Mouse (Mus musculus) B cell, adult 2 months (primary cell): ENCODE results near the gene Ncoa3.

ENCODE experiments used
- DNase-seq, 2 experiments: peaks; one replicate each; pipeline ENCODE4 v3.0.0; 2022

The Ncoa3 gene

DNA sequence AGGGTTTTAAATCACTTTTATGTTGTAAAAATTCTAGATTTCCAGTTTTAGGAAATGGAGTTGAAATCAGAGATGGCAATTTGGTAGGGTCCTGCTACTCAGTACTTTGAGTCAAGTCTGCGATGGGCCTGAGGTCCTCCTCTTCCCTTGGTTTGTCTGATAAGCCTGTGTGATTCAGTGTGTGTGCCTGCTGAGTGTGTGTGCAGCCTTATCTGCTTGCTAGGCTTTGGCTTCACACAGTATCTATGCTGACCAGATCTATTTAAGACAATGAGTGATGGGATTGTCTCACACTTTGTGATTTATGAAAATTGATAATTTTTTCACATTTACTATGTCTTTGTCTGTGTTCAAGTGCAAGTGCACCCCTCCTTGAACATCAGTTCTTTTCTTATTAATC, 50.1 kb downstream of the Ncoa3 start:
- DNase-seq = no peak

DNA sequence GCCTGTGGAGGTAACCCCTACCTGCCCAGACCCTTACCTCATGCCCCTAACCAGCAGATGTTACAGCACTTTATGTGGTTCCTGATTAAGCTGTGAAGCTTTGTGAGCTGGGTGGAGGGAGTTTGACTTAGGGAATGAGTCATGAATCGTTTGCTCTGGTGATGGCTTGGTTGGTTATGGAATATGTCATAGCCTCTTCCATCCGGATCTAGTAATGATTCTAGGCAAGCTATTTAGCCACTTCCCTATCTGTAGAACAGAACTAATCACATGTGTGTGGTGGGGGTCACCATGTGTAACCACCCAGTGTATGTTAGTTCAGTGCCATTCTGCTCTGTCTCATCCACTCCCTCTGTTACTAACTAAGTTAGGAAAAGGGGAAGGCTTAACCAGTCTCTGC, 52.6 kb downstream of the Ncoa3 start:
- peak; percentile 18 to 21 for DNase-seq

DNA sequence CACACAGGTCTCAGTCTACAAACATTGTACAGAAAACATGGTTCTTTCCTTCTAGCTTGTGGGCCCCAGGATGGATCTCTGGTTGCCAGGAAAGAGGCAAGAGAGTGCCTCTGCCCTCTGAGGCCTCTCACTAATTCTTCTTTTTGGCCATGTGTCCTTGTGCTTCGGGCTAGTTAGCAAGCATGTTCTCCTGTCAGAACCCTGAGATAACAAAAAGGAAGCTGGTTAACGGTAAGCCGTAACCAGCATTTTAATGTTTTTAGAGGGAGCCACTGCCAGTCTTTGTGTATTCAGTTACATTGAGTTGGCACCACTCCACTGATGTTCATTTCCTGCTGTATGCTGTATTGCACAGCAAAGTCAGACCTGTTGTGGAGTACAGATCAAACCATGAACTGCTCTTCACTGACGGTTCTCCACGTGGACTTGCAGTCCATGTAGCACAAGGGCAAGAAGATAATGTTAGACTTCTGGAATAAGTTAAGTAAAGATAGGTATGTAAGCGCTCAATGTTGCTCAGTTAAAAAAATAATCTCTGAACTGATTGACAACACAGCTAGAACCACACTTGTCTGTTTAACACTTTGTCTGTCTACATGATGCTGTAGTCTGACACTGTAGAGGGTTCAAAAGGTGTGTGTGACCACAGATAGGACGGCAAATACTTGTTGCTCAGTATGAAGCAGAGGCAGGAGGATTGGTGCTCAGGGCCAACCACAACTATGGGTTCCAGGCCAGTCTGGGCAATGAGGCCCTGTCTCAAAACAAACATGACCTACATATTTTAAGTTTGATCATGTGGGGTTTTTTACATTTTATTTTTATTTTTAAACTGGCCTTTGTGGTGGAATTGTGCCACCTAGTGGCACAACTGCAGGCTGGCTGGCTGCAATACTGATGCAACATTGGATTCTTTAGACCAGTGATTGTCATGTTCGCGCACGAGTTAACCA, 53.4 kb downstream of the Ncoa3 start:
- DNase-seq = peak; percentile 49 to 56

DNA sequence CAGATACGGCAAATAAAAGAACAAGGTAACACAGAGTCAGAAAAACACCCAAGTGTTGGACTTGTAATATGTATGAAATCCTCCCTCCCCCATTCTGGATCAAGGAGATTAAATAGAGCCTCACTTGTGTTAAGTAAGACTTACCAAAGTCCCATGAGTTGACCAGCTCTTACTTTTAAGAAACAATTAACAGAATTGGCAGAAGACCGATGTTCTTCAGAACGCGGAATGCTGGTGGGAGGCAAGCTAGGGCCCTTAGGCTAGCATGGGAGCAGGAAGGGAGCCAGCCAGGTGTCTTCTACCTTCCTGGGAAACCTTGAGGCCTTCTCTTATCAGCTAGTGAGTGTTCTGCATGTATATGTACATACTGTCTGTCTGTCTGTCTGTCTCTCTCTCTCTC, 55.5 kb downstream of the Ncoa3 start:
- DNase-seq = no peak

DNA sequence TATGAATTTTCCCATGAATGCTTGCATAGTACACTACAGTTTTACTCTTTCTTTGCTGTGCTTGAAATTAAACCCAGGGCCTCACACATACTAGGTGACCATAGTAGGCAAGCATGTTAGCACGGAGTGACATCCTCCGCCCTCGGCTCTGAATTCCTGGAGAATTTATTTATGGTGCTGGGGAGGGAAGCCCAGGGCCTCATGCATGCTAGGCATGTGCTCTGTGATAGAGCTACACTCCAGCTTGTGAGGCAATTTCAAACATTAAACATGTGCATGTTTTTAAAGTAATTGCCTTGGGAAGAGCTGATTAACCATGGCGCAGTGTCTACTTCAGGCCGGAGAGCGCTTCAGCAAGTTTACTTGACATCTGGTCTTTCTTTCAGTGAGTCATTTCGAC, 56.4 kb downstream of the Ncoa3 start:
- no peak for DNase-seq

DNA sequence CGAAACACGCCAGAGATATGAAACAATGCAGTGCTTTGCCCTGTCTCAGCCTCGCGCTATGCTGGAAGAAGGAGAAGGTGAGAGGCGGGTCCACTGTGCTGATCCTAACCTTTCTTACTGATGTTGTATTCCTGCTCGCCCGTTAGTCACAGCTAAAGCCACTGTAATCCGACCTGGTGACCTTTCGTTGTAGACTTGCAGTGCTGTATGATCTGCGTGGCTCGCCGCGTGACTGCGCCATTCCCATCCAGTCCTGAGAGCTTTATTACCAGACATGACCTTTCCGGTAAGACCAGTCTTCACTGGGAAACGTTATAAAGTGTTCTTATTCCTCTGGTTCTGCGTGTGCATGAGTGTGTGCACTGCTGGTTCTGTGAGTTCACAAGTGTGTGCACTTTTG, 59.0 kb downstream of the Ncoa3 start:
- DNase-seq = no peak

DNA sequence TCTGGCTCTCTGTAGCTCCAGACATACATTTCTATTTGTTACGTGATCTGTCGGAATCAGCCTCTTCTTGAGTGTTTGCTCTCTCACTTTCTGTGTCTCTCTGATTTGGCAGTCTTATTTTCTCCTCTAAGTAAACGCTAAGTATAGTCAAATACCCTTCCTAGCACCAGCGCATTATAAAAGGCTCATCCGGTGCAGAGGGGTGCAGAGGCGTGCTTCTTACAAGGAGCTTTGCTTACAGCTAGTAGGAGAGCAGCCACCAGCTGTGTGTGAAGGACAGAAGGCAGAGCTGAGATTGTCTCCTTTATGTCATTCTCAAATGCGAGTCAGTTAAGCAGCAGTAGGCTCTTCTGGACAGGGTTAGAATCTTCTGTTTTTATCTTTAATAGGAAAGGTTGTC, 59.5 kb downstream of the Ncoa3 start:
- no peak for DNase-seq

DNA sequence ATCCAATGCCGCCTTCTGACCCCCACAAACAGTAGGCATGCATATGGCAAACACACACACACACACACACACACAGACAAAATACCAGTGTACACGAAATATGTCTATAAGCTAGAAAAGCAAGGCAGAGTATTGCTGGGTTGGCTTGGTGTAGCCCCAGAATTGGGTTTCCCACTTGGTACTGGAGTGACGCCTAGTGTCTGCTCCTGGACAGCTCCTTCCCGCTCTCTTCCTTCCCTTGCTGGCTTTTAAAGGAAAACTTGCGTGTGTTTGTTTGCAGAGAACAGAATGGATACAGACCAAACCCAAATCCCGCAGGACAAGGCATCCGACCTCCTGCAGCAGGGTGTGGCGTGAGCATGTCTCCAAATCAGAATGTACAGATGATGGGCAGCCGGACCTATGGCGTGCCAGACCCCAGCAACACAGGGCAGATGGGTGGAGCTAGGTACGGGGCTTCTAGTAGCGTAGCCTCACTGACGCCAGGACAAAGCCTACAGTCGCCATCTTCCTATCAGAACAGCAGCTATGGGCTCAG, 61.6 kb downstream of the Ncoa3 start:
- DNase-seq = no peak

DNA sequence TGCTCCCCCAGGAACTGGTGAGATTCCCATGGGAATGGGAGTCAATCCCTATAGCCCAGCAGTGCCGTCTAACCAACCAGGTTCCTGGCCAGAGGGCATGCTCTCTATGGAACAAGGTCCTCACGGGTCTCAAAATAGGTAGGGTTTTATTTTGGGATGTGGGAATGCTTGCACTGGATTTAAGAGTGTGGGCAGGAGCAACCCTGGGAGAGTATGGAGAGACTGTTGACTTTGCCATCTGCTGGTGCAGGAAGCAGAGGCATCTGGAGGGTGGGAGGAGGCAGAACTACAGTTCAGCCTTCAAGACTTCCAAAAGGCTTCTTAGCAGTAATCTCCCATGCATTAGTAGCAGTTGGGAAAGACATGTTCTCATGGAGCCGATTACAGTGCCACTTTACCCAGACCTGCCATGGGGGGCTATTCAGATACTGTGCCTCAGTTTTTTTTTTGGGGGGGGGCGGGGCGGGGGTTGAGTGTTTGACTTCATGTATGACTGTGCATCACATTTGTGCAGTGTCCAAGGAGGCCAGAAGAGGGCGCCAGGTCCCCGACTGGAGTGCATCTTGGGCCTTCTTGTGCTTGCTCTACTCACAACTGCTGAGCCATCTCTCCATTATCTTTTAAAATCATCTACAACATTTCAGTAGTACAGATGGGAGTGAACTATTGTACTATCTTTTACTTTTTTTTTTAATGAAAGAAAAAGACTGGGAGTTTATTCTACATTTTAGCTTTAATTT, 67.4 kb downstream of the Ncoa3 start:
- DNase-seq = peak; percentile 70 to 75

DNA sequence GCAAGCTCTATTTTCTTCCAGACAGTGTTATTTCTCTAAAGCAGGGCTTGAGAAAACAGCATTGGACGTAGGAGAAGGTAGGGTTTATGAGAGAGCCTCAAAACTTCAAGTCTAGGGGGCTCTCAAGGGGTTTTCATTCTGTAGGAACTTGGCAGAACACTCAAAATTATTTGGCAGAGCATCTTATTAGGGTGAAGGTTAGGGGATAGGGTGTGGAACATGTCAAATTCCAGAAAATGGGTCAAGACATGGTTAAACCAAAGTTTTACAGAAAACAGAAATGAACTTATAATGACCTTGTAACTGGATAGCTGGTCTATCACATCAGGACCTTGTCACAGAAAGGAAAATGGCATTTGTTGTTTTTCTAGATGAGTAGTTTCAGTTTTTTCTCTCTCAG, 69.6 kb downstream of the Ncoa3 start:
- DNase-seq = no peak

DNA sequence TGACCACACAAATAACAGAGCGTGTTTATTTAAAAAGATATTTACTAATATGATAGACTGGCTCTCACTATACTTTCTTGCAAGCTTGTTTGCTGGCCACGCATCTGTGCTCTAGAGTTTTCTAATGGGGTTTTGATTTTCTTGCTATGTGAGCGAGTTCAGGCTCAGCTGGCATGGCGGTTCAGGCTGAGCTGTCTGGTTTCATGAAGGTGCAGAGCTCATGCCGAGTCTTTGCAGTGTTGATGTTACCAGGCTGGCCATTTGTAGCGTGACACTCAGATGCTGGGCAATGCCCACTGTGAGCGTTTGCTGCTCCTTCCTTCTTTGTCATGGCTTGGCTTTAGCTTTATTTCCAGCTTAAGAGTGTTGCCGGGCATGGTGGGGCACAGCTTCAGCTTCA, 70.0 kb downstream of the Ncoa3 start:
- DNase-seq = no peak

DNA sequence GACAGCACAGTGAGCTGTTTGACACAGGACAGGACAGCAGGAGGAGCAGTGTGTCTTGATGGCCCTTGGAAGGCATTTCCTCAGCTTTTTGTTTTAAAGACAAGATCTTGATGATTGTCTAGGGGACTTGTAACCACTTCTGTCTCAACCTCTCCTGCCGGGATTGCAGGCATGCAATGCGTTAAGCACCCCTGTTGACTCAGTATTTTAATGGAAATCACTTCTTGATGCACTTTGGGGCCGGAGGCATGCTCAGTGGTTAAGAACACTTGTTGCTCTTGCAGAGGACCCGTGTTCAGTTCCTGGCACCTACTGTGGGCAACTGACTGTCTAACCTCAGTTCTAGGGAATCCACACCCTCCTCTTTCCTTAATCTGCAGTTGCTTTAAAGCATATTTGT, 74.0 kb downstream of the Ncoa3 start:
- no peak for DNase-seq

DNA sequence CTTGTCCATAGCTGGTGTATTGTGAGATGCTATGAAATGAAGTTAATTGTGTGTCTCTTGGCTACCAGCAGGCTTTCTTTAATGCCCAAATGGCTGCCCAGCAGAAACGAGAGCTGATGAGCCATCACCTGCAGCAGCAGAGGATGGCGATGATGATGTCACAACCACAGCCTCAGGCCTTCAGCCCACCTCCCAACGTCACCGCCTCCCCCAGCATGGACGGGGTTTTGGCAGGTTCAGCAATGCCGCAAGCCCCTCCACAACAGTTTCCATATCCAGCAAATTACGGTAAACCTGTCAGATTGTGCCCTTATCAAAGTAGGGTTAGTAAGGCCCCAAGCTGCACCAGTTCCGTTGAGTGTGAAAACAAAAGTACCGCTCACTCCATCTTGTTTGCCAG, 75.8 kb downstream of the Ncoa3 start:
- no peak for DNase-seq

DNA sequence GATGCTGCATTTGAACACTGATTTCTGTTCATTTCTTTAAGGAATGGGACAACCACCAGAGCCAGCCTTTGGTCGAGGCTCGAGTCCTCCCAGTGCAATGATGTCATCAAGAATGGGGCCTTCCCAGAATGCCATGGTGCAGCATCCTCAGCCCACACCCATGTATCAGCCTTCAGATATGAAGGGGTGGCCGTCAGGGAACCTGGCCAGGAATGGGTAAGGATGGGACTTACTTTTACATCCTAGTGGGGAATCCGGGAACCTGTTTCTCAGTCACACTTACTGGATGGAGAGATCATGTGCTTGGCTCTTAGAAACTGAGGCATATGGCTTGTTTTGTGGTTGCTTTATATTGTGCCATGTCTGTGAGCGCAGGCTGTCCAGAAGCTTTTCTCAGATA, 76.7 kb downstream of the Ncoa3 start:
- DNase-seq = no peak

DNA sequence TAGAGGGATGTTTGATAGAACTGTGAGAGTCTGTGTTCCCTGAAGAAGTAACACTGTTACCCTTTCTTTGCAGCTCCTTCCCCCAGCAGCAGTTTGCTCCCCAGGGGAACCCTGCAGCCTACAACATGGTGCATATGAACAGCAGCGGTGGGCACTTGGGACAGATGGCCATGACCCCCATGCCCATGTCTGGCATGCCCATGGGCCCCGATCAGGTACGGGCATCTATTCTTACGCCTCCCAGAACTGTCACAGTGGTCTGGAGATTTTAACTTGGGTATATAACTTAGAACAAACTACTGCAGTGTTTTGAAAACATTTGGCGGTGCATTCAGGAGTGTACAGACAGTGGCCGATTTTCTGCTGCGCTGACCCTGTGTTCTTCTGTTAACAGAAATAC, 77.3 kb downstream of the Ncoa3 start:
- DNase-seq = no peak

DNA sequence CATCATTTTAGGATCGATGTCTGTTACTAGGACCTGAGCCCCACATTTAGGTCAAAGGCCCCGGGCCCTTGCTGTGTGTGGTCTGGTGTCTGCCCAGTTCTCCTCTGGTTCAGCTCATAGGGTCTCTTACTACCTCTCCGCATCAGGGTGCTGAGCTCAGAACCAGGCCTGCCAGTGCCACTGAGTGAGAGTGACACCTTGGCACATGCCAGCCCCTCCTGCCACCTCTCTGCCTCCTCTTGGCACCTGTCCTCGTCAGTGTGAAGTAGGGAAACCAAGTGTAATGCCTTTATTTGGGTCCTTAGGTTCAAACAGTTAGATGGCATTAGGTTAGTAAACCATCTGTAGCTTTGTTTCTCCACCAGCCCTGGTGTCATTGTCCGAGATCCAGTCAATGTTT, 79.0 kb downstream of the Ncoa3 start:
- DNase-seq = no peak

DNA sequence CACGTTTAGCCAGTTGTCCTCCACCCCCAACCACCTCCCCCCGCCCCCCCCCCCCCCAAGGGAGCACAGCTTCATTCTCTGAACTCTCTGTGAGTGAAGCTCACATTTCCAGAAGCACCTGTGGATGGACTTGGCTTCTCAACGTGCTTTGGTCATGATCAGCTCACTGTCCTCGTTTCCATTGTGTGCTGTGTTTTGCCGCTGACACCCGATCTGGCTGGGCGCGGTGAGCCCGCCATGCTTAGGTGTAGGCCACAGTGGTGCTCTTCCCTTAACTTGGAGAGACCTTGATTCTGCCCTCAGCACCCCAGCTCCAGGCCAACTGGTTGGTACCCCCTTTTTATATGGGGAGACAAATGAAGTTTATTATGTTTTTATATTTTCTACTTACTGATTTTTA, 79.5 kb downstream of the Ncoa3 start:
- DNase-seq = no peak

DNA sequence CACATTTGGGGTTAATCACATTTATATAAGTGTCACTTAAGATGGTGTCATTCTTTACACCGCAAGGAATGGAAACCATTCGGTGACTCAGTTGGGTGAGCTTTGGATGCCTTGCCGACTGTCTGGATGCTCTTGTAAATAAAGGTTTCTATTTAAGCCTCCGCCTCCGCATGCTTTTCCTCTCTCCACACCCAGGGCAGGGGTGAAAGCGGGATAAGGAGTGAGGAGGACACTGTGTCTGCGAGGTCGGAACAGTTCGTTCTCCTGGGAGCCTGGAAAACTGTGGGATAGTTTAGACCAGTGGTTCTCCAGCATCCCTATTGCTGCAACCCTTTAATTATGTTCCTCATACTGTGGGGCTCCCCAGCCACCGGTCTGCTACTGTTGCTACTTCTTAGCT, 80.6 kb downstream of the Ncoa3 start:
- no peak for DNase-seq

DNA sequence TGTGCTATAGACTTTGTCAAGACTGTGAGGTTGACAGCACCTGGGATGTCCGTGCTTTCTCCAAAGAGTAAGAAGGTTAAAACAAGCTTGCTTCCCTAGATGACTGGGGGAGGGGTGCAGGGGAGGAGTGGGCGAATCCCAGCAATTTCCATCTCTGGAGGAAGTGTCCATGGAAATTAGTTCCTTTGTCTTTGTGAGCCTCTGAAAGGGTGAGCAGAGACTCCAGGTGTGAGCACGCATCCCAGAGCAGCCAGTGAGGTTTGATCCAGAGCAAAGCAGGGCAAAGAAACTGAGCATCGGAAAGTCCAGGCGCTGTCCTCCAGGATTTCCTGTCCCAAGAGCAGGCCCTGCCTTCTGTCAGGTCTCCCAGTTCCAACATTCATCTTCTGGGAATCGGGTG, 81.9 kb downstream of the Ncoa3 start:
- no peak for DNase-seq

DNA sequence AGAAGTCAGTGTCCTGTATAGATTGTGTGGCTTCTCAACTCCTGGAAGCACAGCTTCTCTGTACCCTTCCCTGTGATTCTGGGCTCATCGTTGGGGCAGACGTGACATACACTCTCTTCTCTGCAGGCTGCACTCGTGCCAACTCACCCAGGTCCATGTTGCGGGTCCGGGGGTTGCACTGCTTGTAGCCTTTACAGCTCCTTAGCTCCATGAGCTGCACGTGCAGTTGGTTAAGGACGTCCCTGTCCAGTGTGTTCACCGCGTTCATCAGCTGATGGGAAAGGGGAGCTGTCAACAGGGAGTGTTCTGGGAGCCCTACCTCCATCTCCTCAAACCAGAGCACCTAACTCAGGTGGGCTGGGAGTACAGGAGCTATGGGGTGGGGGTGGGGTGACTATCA, 84.9 kb downstream of the Ncoa3 start:
- DNase-seq = no peak

DNA sequence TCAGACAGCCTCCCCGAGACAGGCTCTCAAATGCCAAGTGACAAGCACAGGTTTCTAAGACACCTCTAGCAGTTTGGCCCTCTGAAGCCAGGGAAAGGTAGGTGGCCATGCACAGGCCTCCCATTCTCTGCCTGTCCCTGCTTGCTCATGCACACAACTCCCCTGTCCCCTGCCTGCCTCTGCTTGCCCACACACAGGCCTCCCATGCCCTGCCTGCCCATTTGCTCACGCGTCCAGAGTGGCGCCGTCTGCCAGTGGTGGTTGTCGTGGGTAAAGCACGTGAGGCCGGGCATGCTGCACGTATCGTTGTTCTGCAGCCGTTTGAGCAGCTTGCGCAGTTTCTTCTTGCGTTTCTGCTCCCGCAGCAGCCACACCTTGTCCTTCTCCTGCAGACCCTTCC, 86.8 kb downstream of the Ncoa3 start:
- no peak for DNase-seq

DNA sequence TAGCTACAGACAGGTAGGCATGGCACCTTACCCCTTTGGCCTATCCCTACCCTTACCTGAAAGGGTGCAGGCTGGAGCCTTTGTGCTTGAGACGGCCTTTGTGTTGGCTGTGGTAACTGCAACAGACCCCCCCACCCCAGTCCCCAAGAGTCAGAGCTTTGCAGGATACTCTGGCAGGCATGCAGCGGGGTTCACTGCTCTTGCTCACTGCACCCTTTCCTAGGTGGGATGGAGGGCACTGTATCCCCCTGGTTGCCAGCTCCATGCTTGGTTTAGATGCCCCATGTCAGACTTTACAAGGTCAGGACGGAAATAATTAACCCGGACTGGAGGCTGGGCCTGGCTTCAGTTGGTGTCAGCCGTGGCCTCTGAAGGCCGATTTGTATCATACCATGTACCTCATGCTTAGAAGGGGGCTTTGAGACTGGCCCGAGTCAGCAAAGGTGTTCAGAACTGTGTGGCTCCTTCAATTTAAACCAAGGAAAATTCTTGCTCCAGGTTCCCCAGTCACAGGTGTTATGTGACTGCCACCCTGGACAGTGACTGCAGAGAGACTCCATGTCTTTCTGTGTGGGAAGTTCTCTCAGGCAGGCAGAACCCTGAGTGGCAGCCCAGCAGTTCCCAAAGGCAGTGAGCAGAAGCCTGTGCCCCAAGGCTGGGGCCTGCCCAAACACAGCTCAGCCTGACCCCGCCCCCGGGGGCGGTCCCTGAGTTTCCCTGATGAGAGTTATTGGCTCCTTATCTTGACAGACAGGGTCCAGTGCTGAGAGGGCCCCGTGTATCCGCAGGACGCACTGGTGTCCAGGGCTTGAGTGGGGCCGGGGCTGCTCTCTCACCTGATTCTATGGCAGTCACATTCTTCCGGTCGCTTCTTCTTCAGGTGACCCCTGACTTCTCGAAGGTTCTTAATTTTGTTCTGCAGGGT, 87.8 kb downstream of the Ncoa3 start:
- no peak for DNase-seq
